Mouse (Mus musculus) embryonic fibroblast, embryonic 13.5 days (primary cell): Measurements from ENCODE around the gene Dnmt1. TPM values are rescaled to one million over a fixed set of nuclear protein-coding genes. Genes with fewer than 3 reads are reported as not detected.
"Not testable (repeated sequence)": the region's sequence is repeated elsewhere in the genome, so short reads cannot be mapped to it uniquely, and the experiment has no call there.

Experiments
- H3K27ac ChIP-seq: 2 replicates; pipeline ENCODE4 v1.5.1; 2012; ENCODE audit warnings: low read length, control low read depth, inconsistent platforms; ENCODE audit not compliant: insufficient read depth
- H3K4me1 ChIP-seq: 2 replicates; pipeline ENCODE4 v1.6.1; 2011; ENCODE audit warnings: low read length; ENCODE audit not compliant: control insufficient read depth, insufficient read depth
- H3K4me3 ChIP-seq: 2 replicates; pipeline ENCODE4 v1.5.1; 2011; ENCODE audit warnings: mild to moderate bottlenecking, control low read depth, low read length; ENCODE audit not compliant: insufficient read depth
- CTCF ChIP-seq: IDR thresholded peaks from 2 replicates; pipeline ENCODE4 v1.5.1; 2011; ENCODE audit warnings: mild to moderate bottlenecking, control low read depth, low read length, moderate library complexity, borderline replicate concordance; ENCODE audit not compliant: insufficient read depth
- POLR2A ChIP-seq: IDR thresholded peaks from 2 replicates; pipeline ENCODE4 v1.6.1; 2011; ENCODE audit warnings: low read depth, mild to moderate bottlenecking, control low read depth, low read length, moderate library complexity
- polyA plus RNA-seq: library from polyadenylated mRNA; stranded (reverse); fragments of >200 nt; gene quantifications from 2 replicates; pipeline ENCODE4 v1.2.4, GENCODE M21; 2011; ENCODE audit warnings: low read depth; ENCODE audit not compliant: missing spikeins, insufficient read length

The Dnmt1 gene
- 47.2 and 59.0 TPM in 2 replicates for polyA plus RNA-seq

DNA sequence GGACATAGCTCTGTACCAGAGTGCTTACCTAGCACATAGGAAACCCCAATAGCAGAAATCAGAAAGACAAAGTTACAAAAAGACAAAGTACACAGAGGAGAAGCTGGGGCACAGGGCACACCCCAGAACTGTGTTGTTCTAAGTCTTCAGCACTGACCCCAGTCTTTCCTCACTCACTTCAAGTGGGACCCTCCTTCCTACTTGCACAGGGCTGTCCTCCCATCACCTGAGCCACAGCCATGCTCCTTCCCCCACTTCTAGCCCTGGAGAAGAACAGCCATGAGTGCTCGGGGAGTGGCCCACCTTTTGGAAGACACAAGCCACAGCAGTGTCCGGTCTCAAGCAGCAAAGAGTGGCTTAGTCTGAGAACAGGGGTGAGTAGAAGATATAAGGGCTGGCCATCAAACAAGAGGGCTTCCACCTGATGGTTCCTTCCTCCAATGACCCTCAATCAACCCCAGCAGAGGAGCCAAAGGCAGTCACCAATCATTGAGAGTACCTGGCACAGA is at the start of gene Dnmt1:
Dnmt1 (minus strand) TSS at position 459 of the 509 bp plus-strand sequence.
- peaks cover 2% of the 10 kb centered on the region; the same call in 1 of the 2 replicates for H3K4me1 ChIP-seq
- no peak within 1 kb of the TSS for H3K27ac ChIP-seq
- no peak within 1 kb of the TSS for H3K4me3 ChIP-seq
- TF ChIP-seq CTCF: no peak
- no peak for TF ChIP-seq POLR2A

GRCm38 (mm10) chr9:21008007-21008406 is 48.3 kb upstream of the Dnmt1 start:
- TF ChIP-seq CTCF: no peak
- no peak for TF ChIP-seq POLR2A
- Histone ChIP-seq H3K4me1 (no peaks in the 10 kb centered on the region), H3K4me3 (no peak overlapping the region), H3K27ac (no peak overlapping the region)

GRCm38 (mm10) chr9:21007313-21007952 is 47.7 kb upstream of the Dnmt1 start:
- H3K4me1 ChIP-seq: no peaks in the 10 kb centered on the region
- H3K27ac ChIP-seq: no peak overlapping the region
- TF ChIP-seq POLR2A: no peak
- no peak for TF ChIP-seq CTCF
- H3K4me3 ChIP-seq: no peak overlapping the region

- TF ChIP-seq POLR2A (peak; percentile 81), CTCF (no peak)
- Histone ChIP-seq H3K4me3 (peak within 1 kb of the TSS; percentile 90), H3K27ac (no peak within 1 kb of the TSS), H3K4me1 (no peaks in the 10 kb centered on the region)
Measured at GRCm38 (mm10) chr9:21002627-21003551, 43.2 kb upstream of the Dnmt1 start, which contains the start of gene Mrpl4. Gene Mrpl4, plus strand, starts transcription at chr9:21002738.

DNA sequence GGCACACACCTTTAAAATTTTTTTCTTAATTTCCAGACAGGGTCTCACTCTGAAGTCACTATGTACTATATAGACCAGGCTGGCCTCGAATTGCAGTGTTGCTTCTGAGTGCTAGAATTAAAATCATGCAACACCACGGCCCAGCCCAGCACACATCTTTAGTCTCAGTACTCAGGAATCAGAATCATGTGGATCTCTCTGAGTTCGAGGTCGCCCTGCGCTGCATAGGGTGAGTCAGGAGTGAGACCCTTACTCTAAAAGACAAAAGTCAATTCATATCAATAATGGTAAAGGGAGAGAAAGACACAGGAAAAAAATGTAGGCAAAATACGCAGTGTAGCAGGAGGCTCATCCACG is 42.6 kb upstream of the Dnmt1 start:
- H3K27ac ChIP-seq: no peak overlapping the region
- H3K4me1 ChIP-seq: no peaks in the 10 kb centered on the region
- no peak for TF ChIP-seq POLR2A
- no peak for TF ChIP-seq CTCF
- H3K4me3 ChIP-seq: peak overlapping the region; percentile 90

GRCm38 (mm10) chr9:21001651-21002200 is 42.0 kb upstream of the Dnmt1 start:
- no peaks in the 10 kb centered on the region for H3K4me1 ChIP-seq
- H3K27ac ChIP-seq: no peak overlapping the region
- TF ChIP-seq POLR2A (no peak), CTCF (no peak)
- H3K4me3 ChIP-seq: no peak overlapping the region

GRCm38 (mm10) chr9:21000811-21001210 is 41.1 kb upstream of the Dnmt1 start:
- no peak overlapping the region for H3K27ac ChIP-seq
- H3K4me3 ChIP-seq: no peak overlapping the region
- no peaks in the 10 kb centered on the region for H3K4me1 ChIP-seq
- TF ChIP-seq CTCF: peak; percentile 22; the same call in 1 of the 2 replicates
- no peak for TF ChIP-seq POLR2A

- H3K4me1 ChIP-seq, H3K4me3 ChIP-seq, H3K27ac ChIP-seq: not testable (repeated sequence)
Measured at GRCm38 (mm10) chr9:20998337-20998736, 38.6 kb upstream of the Dnmt1 start.

DNA sequence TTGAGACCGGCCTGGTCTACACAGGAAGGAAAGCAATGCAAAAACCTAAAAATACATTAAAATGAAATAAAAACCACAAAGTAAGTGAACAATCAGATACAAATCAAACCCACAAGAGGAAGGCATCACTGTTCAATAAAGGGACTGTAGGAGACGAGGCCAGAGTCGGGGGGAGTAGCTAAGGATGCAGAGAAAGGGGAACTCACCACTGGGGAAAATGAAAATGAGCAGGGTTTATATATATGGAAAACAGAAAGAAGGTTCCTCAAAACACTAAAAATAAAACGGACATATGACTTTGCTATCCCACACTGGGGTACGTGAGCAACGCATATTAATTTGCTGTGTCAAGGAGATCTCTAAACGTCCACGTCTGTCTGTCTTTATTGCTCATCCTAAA is 37.4 kb upstream of the Dnmt1 start:
- Histone ChIP-seq H3K27ac (no peak overlapping the region), H3K4me1 (no peaks in the 10 kb centered on the region), H3K4me3 (no peak overlapping the region)
- TF ChIP-seq CTCF (no peak), POLR2A (no peak)
